Mouse (Mus musculus): ENCODE data around the gene Hip1r. TPM values are rescaled to one million over a fixed set of nuclear protein-coding genes. Genes with fewer than 3 reads are reported as not detected.

Gene Hip1r
- polyA plus RNA-seq, 1 experiment from 2014 or later: 28.4 TPM

DNA sequence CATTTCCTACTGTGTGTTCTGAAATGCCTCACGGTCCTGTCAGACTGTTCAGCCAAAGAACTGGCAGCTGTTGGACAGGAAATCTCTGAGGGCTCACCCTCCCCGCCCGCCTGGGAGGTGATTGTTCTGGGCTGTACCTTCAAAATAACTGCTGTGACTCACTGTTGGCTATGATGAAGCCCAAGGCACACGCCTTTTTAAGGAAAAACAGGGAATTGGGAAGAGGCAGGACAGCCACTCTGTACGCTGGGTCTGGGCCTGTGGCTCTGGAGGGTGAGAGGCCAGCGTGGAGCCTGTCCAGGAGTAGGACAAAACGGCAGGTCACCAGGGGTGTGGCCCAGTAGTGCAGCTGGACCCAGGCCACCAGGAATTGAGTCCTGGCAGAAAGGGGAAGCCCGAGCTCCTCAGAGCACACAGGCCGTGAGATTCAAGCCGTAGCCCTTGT is 18.8 kb downstream of the Hip1r start:
- H3K27ac ChIP-seq: 0 out of 2 replicates have a peak overlapping the region, but pooled peaks have one; percentile 36
- H3K36me3 ChIP-seq (ENCODE audit: insufficient read depth, low read length): 0 out of 2 replicates have a peak, but pooled peaks cover 10% of the 10 kb centered on the region
- no peak for ATAC-seq (replicated peaks; ENCODE audit: low FRiP score, low read depth)
- no peaks in the 10 kb centered on the region for H3K9me3 ChIP-seq (replicated peaks; ENCODE audit: low read length)
- H3K4me2 ChIP-seq (ENCODE audit: low read length): no peak overlapping the region
- peak; percentile 40 for DNase-seq (ENCODE audit: low spot score)
- no peaks in the 10 kb centered on the region for H3K4me1 ChIP-seq (replicated peaks; ENCODE audit: insufficient read depth, low read length)
- no peaks in the 10 kb centered on the region for H3K27me3 ChIP-seq (ENCODE audit: insufficient read depth, low read length)
- H3K4me3 ChIP-seq (replicated peaks; ENCODE audit: low read depth, low read length): no peak overlapping the region
- no peak for TF ChIP-seq CTCF (IDR thresholded peaks at IDR 0.05; ENCODE audit: low read depth)
- H3K9ac ChIP-seq (ENCODE audit: low read depth, low read length): no peak overlapping the region
- WGBS: 71% methylated on average over 10 of the region's 10 CpGs

DNA sequence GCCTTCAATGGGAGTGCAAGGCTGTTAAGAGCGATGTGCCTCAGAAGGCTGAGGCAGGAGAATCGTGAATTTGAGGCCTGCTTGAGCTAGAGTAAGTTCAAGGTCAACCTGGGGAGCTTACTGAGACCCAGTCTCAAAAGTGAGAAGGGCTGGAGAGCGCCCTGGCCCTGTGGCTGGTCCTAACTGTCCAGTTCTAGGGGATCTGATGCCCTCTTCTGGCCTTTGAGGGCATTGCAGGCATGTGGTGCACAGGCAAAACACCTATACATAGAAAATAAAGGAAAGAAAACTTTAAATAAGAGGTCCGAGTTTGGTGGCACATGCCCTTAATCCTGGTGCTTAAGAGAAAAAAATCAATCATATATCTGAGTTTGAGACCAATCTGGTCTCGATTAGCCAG is 19.4 kb downstream of the Hip1r start:
- Histone ChIP-seq H3K36me3 (ENCODE audit: insufficient read depth, low read length) (0 out of 2 replicates have a peak, but pooled peaks cover 10% of the 10 kb centered on the region), H3K9me3 (replicated peaks; ENCODE audit: low read length) (no peaks in the 10 kb centered on the region), H3K27me3 (ENCODE audit: insufficient read depth, low read length) (no peaks in the 10 kb centered on the region), H3K4me2 (ENCODE audit: low read length) (no peak overlapping the region), H3K27ac (0 out of 2 replicates have a peak overlapping the region, but pooled peaks have one; percentile 21), H3K4me3 (replicated peaks; ENCODE audit: low read depth, low read length) (no peak overlapping the region), H3K9ac (ENCODE audit: low read depth, low read length) (no peak overlapping the region), H3K4me1 (replicated peaks; ENCODE audit: insufficient read depth, low read length) (no peaks in the 10 kb centered on the region)
- peak; percentile 95 for TF ChIP-seq CTCF (IDR thresholded peaks at IDR 0.05; ENCODE audit: low read depth)
- WGBS: 36% methylated on average over 5 of the region's 5 CpGs
- DNase-seq (ENCODE audit: low spot score) (peak; percentile 86), ATAC-seq (replicated peaks; ENCODE audit: low FRiP score, low read depth) (peak; percentile 38; the same call in 1 of the 2 replicates)

- DNase-seq (ENCODE audit: low spot score) (no peak), ATAC-seq (replicated peaks; ENCODE audit: low FRiP score, low read depth) (no peak)
- Histone ChIP-seq H3K9me3 (replicated peaks; ENCODE audit: low read length) (no peaks in the 10 kb centered on the region), H3K36me3 (ENCODE audit: insufficient read depth, low read length) (0 out of 2 replicates have a peak, but pooled peaks cover 14% of the 10 kb centered on the region), H3K4me2 (ENCODE audit: low read length) (no peak overlapping the region), H3K4me3 (replicated peaks; ENCODE audit: low read depth, low read length) (no peak overlapping the region), H3K27me3 (ENCODE audit: insufficient read depth, low read length) (no peaks in the 10 kb centered on the region), H3K9ac (ENCODE audit: low read depth, low read length) (no peak overlapping the region), H3K27ac (no peak overlapping the region), H3K4me1 (replicated peaks; ENCODE audit: insufficient read depth, low read length) (no peaks in the 10 kb centered on the region)
- 79% methylated on average over 7 of the region's 7 CpGs for WGBS
- TF ChIP-seq CTCF (IDR thresholded peaks at IDR 0.05; ENCODE audit: low read depth): no peak
Measured at GRCm38 (mm10) chr5:123993263-123994036, 20.0 kb downstream of the Hip1r start.

DNA sequence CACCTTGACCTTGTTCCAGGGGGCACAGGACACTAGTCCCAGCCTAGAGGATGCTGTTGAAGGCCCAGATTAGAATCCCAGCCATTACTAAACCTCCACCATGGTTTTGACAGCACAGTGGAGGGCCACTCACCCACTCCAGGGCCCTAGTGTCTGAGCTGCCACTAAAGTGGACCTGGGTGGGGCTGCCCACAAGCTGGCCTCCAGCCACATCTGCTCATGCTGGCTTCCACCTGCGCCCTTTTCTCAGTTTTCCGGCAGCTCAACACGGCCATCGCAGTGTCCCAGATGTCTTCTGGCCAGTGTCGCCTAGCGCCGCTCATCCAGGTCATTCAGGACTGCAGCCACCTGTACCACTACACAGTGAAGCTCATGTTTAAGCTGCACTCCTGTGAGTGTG is 21.0 kb downstream of the Hip1r start:
- 0 out of 2 replicates have a peak, but pooled peaks cover 14% of the 10 kb centered on the region for H3K36me3 ChIP-seq (ENCODE audit: insufficient read depth, low read length)
- no peak overlapping the region for H3K9ac ChIP-seq (ENCODE audit: low read depth, low read length)
- no peak for DNase-seq (ENCODE audit: low spot score)
- WGBS: 85% methylated on average over 7 of the region's 7 CpGs
- H3K4me2 ChIP-seq (ENCODE audit: low read length): no peak overlapping the region
- no peaks in the 10 kb centered on the region for H3K4me1 ChIP-seq (replicated peaks; ENCODE audit: insufficient read depth, low read length)
- no peak for TF ChIP-seq CTCF (IDR thresholded peaks at IDR 0.05; ENCODE audit: low read depth)
- no peak for ATAC-seq (replicated peaks; ENCODE audit: low FRiP score, low read depth)
- H3K9me3 ChIP-seq (replicated peaks; ENCODE audit: low read length): no peaks in the 10 kb centered on the region
- H3K27me3 ChIP-seq (ENCODE audit: insufficient read depth, low read length): no peaks in the 10 kb centered on the region
- H3K27ac ChIP-seq: no peak overlapping the region
- no peak overlapping the region for H3K4me3 ChIP-seq (replicated peaks; ENCODE audit: low read depth, low read length)

DNA sequence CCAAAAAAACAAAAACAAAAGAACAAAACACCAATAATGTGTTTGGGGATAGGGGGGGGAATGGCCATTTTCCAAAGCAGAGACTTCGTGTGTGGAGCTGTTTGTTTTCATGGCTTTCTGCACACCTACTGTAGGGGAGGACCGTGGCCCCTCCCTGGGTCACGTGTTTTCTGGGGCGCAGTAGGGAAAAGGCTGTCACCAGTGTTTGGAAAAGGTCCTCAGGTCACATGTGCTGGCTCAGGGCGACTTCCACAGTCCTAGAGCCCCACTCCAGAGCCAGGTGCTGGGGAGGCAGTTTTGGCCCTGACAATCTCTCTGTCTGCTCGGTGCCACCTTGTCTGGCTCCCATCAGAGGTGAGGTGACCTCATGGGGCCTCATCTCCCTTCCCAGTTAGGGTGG is 22.0 kb downstream of the Hip1r start:
- Histone ChIP-seq H3K4me1 (replicated peaks; ENCODE audit: insufficient read depth, low read length) (no peaks in the 10 kb centered on the region), H3K4me2 (ENCODE audit: low read length) (no peak overlapping the region), H3K27me3 (ENCODE audit: insufficient read depth, low read length) (no peaks in the 10 kb centered on the region), H3K36me3 (ENCODE audit: insufficient read depth, low read length) (0 out of 2 replicates have a peak, but pooled peaks cover 20% of the 10 kb centered on the region), H3K9me3 (replicated peaks; ENCODE audit: low read length) (no peaks in the 10 kb centered on the region), H3K4me3 (replicated peaks; ENCODE audit: low read depth, low read length) (no peak overlapping the region), H3K9ac (ENCODE audit: low read depth, low read length) (no peak overlapping the region), H3K27ac (no peak overlapping the region)
- ATAC-seq (replicated peaks; ENCODE audit: low FRiP score, low read depth): no peak
- no peak for TF ChIP-seq CTCF (IDR thresholded peaks at IDR 0.05; ENCODE audit: low read depth)
- no peak for DNase-seq (ENCODE audit: low spot score)
- WGBS: 44% methylated on average over 6 of the region's 6 CpGs

DNA sequence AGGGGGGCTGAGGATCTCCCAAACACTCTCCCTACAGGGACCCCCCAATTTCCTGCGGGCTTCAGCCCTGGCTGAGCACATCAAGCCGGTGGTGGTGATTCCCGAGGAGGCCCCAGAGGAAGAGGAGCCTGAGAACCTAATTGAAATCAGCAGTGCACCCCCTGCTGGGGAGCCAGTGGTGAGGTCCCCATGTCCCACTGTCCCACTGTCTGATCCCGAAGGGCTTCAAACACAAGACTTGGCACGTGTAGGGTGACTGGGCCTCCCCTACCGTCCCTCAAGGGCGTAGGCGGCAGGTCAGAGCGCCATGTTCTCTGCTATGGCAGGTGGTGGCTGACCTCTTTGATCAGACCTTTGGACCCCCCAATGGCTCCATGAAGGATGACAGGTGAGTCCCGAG is 22.8 kb downstream of the Hip1r start:
- H3K4me1 ChIP-seq (replicated peaks; ENCODE audit: insufficient read depth, low read length): no peaks in the 10 kb centered on the region
- H3K27ac ChIP-seq: no peak overlapping the region
- ATAC-seq (replicated peaks; ENCODE audit: low FRiP score, low read depth) (no peak), DNase-seq (ENCODE audit: low spot score) (no peak)
- no peak overlapping the region for H3K4me2 ChIP-seq (ENCODE audit: low read length)
- WGBS: 79% methylated on average over 10 of the region's 10 CpGs
- no peak overlapping the region for H3K9ac ChIP-seq (ENCODE audit: low read depth, low read length)
- no peaks in the 10 kb centered on the region for H3K9me3 ChIP-seq (replicated peaks; ENCODE audit: low read length)
- no peak overlapping the region for H3K4me3 ChIP-seq (replicated peaks; ENCODE audit: low read depth, low read length)
- TF ChIP-seq CTCF (IDR thresholded peaks at IDR 0.05; ENCODE audit: low read depth): peak; percentile 30; the same call in 1 of the 2 replicates
- 0 out of 2 replicates have a peak, but pooled peaks cover 24% of the 10 kb centered on the region for H3K36me3 ChIP-seq (ENCODE audit: insufficient read depth, low read length)
- H3K27me3 ChIP-seq (ENCODE audit: insufficient read depth, low read length): no peaks in the 10 kb centered on the region

All from kidney, postnatal 0 days (tissue).